Mouse (Mus musculus): ENCODE results near the gene Rflnb. TPM values are rescaled to one million over a fixed set of nuclear protein-coding genes. Genes with fewer than 3 reads are reported as not detected.

Rflnb gene
- 10.1 TPM for polyA plus RNA-seq (2015; fragmentation: Illumina TruSeq; extraction: RNeasy Lipid Tissue Mini Kit (QIAGEN cat#74804); ENCODE audit: low read depth, low replicate concordance)

DNA sequence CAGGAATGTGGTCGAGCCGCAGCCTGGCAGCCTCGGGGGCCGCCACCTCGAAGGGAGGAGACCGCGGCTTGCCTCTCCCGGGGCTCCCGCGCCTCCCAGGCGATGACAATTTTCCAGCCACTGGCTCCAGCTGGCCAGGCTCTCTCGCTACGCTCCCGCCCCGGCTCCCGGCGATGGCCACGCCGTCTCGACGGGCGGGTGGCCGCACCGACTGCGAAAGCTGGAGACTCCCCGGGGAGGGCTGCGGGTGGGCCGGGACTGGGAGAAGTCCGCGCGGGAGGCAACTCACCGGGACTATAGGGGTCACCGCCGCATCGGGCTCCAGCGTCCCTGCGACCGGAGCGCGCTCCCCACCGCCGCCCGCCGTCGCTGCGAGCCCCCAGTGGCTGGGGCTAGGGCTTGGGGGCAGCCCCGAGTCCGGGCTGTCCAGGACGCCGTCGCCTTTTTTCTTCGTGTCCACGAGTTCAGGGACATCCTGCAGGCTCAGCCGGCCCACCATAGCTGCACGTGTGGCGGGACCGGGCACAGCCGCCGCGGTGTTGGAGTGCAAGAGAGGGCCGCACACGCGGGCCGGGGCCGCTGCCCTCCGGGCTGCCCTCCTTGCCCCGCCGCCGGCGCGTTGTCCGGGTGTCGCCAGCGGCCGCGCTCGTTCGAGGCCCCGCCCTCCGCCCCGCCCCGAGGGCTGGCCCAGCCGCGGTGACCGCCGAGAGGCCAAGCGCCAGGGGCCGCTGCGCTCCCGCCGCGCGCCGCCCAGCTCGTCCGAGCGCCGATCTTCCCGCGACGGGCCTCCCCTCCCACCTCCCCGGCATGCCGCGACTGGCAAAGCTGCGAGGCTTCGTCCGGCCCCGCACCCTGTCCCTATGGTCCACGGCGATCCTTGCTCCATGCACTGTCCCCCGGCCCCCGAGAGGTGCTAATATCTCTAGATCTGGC lies at the start of gene Rflnb:
Gene Rflnb (minus strand): TSS at position 644 of the 933 bp plus-strand sequence.

GRCm38 (mm10) chr11:75999440-76000155 lies 28.0 kb downstream of the Rflnb start, which contains the start of gene 1700016K19Rik:
Gene 1700016K19Rik, plus strand, starts transcription at chr11:75999912.

Other genes starting within 250 kb of the Rflnb start
- 22.5 TPM for gene Doc2b, start 231.7 kb downstream of the Rflnb start, polyA plus RNA-seq (2015; fragmentation: Illumina TruSeq; extraction: RNeasy Lipid Tissue Mini Kit (QIAGEN cat#74804); ENCODE audit: low read depth, low replicate concordance)
- gene Rph3al, start 89.4 kb downstream of the Rflnb start, polyA plus RNA-seq (2015; fragmentation: Illumina TruSeq; extraction: RNeasy Lipid Tissue Mini Kit (QIAGEN cat#74804); ENCODE audit: low read depth, low replicate concordance) = 2.4 TPM
- 6.2 TPM for gene 1700016K19Rik, start 27.9 kb downstream of the Rflnb start, polyA plus RNA-seq (2015; fragmentation: Illumina TruSeq; extraction: RNeasy Lipid Tissue Mini Kit (QIAGEN cat#74804); ENCODE audit: low read depth, low replicate concordance)
- gene Vps53, start 151.9 kb upstream of the Rflnb start, polyA plus RNA-seq (2015; fragmentation: Illumina TruSeq; extraction: RNeasy Lipid Tissue Mini Kit (QIAGEN cat#74804); ENCODE audit: low read depth, low replicate concordance) = 61.1 TPM
- gene Fam57a, start 151.9 kb upstream of the Rflnb start, polyA plus RNA-seq (2015; fragmentation: Illumina TruSeq; extraction: RNeasy Lipid Tissue Mini Kit (QIAGEN cat#74804); ENCODE audit: low read depth, low replicate concordance) = 22.8 TPM
- gene Dbil5, start 189.8 kb upstream of the Rflnb start, polyA plus RNA-seq (2015; fragmentation: Illumina TruSeq; extraction: RNeasy Lipid Tissue Mini Kit (QIAGEN cat#74804); ENCODE audit: low read depth, low replicate concordance) = 1.0 TPM
- 7.7 TPM for gene Gemin4, start 189.9 kb upstream of the Rflnb start, polyA plus RNA-seq (2015; fragmentation: Illumina TruSeq; extraction: RNeasy Lipid Tissue Mini Kit (QIAGEN cat#74804); ENCODE audit: low read depth, low replicate concordance)
- gene Mrm3, start 215.9 kb upstream of the Rflnb start, polyA plus RNA-seq (2015; fragmentation: Illumina TruSeq; extraction: RNeasy Lipid Tissue Mini Kit (QIAGEN cat#74804); ENCODE audit: low read depth, low replicate concordance) = 16.2 TPM
- gene Glod4, start 215.9 kb upstream of the Rflnb start, polyA plus RNA-seq (2015; fragmentation: Illumina TruSeq; extraction: RNeasy Lipid Tissue Mini Kit (QIAGEN cat#74804); ENCODE audit: low read depth, low replicate concordance) = 103 TPM